Mouse (Mus musculus) small intestine, adult 2 months (tissue): Measurements from ENCODE around the gene H2al1j. TPM values are rescaled to one million over a fixed set of nuclear protein-coding genes. Genes with fewer than 3 reads are reported as not detected.
"Not testable (repeated sequence)": the region's sequence is repeated elsewhere in the genome, so short reads cannot be mapped to it uniquely, and the experiment has no call there.

Experiments
- H3K27ac ChIP-seq: fragments of 200-500 bp; 2 replicates; pipeline ENCODE4 v1.5.1; 2012; ENCODE audit warnings: low read depth, low read length, control low read depth, inconsistent platforms; ENCODE audit not compliant: insufficient read depth
- H3K27me3 ChIP-seq: fragments of 200-500 bp; 2 replicates; pipeline ENCODE4 v1.6.1; 2012; ENCODE audit warnings: mild to moderate bottlenecking, moderate library complexity, low read length, inconsistent platforms; ENCODE audit not compliant: control insufficient read depth, insufficient read depth
- H3K36me3 ChIP-seq: fragments of 200-500 bp; 2 replicates; pipeline ENCODE4 v1.6.1; 2012; ENCODE audit warnings: mild to moderate bottlenecking, low read length, control low read depth, inconsistent platforms; ENCODE audit not compliant: control insufficient read depth, insufficient read depth
- H3K4me1 ChIP-seq: fragments of 200-500 bp; 2 replicates; pipeline ENCODE4 v1.6.1; 2012; ENCODE audit warnings: low read length, inconsistent platforms, mixed read lengths; ENCODE audit not compliant: control insufficient read depth, insufficient read depth, insufficient read length
- H3K4me3 ChIP-seq: fragments of 200-500 bp; 2 replicates; pipeline ENCODE4 v1.5.1; 2012; ENCODE audit warnings: low read depth, mild to moderate bottlenecking, control low read depth, inconsistent platforms, low read length, moderate library complexity
- CTCF ChIP-seq: fragments of 200-500 bp; IDR thresholded peaks from 2 replicates; pipeline ENCODE4 v1.5.1; 2012; ENCODE audit warnings: low read depth, mild to moderate bottlenecking, control low read depth, inconsistent platforms, low read length, moderate library complexity, mixed read lengths; ENCODE audit not compliant: insufficient replicate concordance, insufficient read length; ENCODE audit errors: extremely low read depth
- POLR2A ChIP-seq: fragments of 200-500 bp; IDR thresholded peaks from 2 replicates; pipeline ENCODE4 v1.6.1; 2012; ENCODE audit warnings: low read depth, mild to moderate bottlenecking, control low read depth, inconsistent platforms, low read length, moderate library complexity
- WGBS: fragments of 180-500 bp; shearing (Covaris S2); methylation state at CpG from one replicate; pipeline ENCODE4 v1.1.7; 2018; 5-methylcytosine and 5-hydroxymethylcytosine counted together
- polyA plus RNA-seq: library from polyadenylated mRNA; depleted of rRNA; stranded (reverse); fragments of >200 nt; gene quantifications from 2 replicates; pipeline ENCODE4 v1.2.3, GENCODE M21; 2012; rRNA removed

H2al1j gene
- polyA plus RNA-seq, 1 experiment = not detected

GRCm38 (mm10) chrX:11321192-11321591 lies 6.4 kb upstream of the H2al1j start, which contains the start of gene H2al1h:
TSS of gene H2al1h (plus strand) at chrX:11321492.
- no CpG with 5 or more reads among the region's 6 CpGs for WGBS
- H3K27me3 ChIP-seq = not testable (repeated sequence)

GRCm38 (mm10) chrX:11324359-11324758 lies 3.3 kb upstream of the H2al1j start, which contains the start of gene H2al1i:
TSS of gene H2al1i (plus strand) at chrX:11324659.
- H3K27me3 ChIP-seq, H3K27ac ChIP-seq, H3K4me3 ChIP-seq, H3K4me1 ChIP-seq, H3K36me3 ChIP-seq: not testable (repeated sequence)
- WGBS = no CpG with 5 or more reads among the region's 5 CpGs

More at GRCm38 (mm10) chrX:11321192-11321591, 6.4 kb upstream of the H2al1j start, which contains the start of gene H2al1h:
- H3K36me3 ChIP-seq, H3K4me3 ChIP-seq, H3K27ac ChIP-seq, H3K4me1 ChIP-seq: not testable (repeated sequence)

DNA sequence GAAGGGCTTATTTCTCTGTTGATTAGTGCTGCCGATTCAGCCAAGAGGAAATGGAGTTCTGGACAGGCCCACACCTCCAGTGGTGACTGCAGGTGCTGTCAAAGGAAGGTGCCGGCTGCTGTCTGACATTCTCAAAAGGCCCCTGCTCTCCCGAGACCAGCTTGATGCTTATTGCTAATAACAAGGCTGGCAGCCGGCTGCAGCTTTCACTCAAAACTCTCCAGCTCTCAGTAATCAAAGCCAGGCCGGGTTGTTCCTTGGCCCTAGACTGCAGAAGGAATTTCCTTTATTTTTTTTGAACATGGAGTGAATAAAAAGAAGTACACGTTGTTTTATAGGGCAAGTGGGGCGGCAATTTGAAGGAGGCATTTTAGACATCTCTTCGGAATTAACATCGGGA lies 18.1 kb downstream of the H2al1j start:
- no peaks in the 10 kb centered on the region for H3K4me1 ChIP-seq
- 73% methylated on average over 9 of the region's 9 CpGs for WGBS
- no peak overlapping the region for H3K27ac ChIP-seq
- TF ChIP-seq CTCF (no peak), POLR2A (no peak)
- no peaks in the 10 kb centered on the region for H3K27me3 ChIP-seq
- no peak overlapping the region for H3K4me3 ChIP-seq
- no peaks in the 10 kb centered on the region for H3K36me3 ChIP-seq

DNA sequence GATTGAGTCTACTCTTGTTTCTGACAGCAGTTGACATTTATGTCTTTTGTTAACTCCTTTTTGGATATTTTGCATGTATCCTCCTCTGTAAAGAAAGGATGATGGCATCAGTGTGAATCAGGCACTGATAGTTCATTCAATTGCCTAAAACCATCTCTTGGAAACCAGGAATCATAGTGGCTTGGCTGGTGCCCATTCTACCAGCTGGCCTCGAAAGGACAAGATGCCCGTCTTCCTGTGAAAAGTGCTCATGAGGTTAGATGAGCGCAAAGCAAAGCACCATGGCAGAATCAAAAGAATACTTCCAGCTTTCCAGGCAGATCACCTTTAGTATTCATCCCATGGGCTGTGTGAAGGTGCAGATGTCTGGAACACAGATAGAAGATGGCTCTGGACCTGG lies 19.1 kb downstream of the H2al1j start:
- Histone ChIP-seq H3K4me3 (no peak overlapping the region), H3K36me3 (no peaks in the 10 kb centered on the region), H3K27me3 (no peaks in the 10 kb centered on the region), H3K27ac (no peak overlapping the region), H3K4me1 (no peaks in the 10 kb centered on the region)
- WGBS = 91% methylated on average over 3 of the region's 3 CpGs
- TF ChIP-seq CTCF = no peak
- TF ChIP-seq POLR2A = no peak

GRCm38 (mm10) chrX:11360823-11361222 lies 33.2 kb downstream of the H2al1j start:
- no peaks in the 10 kb centered on the region for H3K4me1 ChIP-seq
- H3K36me3 ChIP-seq = no peaks in the 10 kb centered on the region
- no peak overlapping the region for H3K4me3 ChIP-seq
- no peaks in the 10 kb centered on the region for H3K27me3 ChIP-seq
- TF ChIP-seq CTCF (no peak), POLR2A (no peak)
- H3K27ac ChIP-seq = no peak overlapping the region
- WGBS = 65% methylated on average over 6 of the region's 6 CpGs

GRCm38 (mm10) chrX:11361261-11361660 lies 33.6 kb downstream of the H2al1j start:
- H3K36me3 ChIP-seq = no peaks in the 10 kb centered on the region
- H3K4me3 ChIP-seq = no peak overlapping the region
- no peaks in the 10 kb centered on the region for H3K4me1 ChIP-seq
- TF ChIP-seq CTCF = no peak
- no peak overlapping the region for H3K27ac ChIP-seq
- 78% methylated on average over 2 of the region's 2 CpGs for WGBS
- H3K27me3 ChIP-seq = no peaks in the 10 kb centered on the region

- H3K36me3 ChIP-seq = no peaks in the 10 kb centered on the region
- H3K27me3 ChIP-seq = no peaks in the 10 kb centered on the region
- H3K27ac ChIP-seq = no peak overlapping the region
- no peak overlapping the region for H3K4me3 ChIP-seq
- no peaks in the 10 kb centered on the region for H3K4me1 ChIP-seq
- no peak for TF ChIP-seq CTCF
- no peak for TF ChIP-seq POLR2A
- 79% methylated on average over 6 of the region's 6 CpGs for WGBS
These were observed 36.3 kb downstream of the H2al1j start for GRCm38 (mm10) chrX:11363890-11364289.

DNA sequence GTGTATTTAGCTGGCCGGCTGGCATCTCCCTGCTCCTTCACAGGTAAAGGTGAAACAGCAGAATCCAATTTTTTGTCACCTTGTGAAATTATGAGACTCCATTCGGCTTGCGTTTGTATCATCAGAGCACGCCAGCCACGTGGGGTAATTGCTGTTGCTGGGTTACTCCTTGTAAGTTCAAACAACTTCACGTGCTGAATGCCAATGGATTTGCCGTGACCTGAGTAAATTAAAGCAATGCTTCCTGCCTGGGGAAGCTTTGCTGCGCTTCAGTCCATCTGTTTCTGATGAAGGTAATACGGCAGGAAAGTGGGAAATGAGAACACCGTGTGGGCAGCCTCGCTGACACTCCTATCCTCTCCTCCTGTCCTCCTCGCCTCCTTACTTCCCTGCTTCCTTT lies 37.5 kb downstream of the H2al1j start:
- no peaks in the 10 kb centered on the region for H3K36me3 ChIP-seq

More for the DNA sequence above, 37.5 kb downstream of the H2al1j start:
- no peaks in the 10 kb centered on the region for H3K4me1 ChIP-seq
- no peak overlapping the region for H3K4me3 ChIP-seq
- TF ChIP-seq POLR2A (no peak), CTCF (no peak)
- H3K27ac ChIP-seq = no peak overlapping the region
- no peaks in the 10 kb centered on the region for H3K27me3 ChIP-seq
- WGBS = 57% methylated on average over 12 of the region's 12 CpGs

Other genes starting within 250 kb of the H2al1j start
- not detected in 2 replicates for gene H2al1a, start 28.6 kb upstream of the H2al1j start, polyA plus RNA-seq
- gene H2al1b, start 25.4 kb upstream of the H2al1j start, polyA plus RNA-seq = not detected in 2 replicates
- gene H2al1c, start 22.2 kb upstream of the H2al1j start, polyA plus RNA-seq = not detected in 2 replicates
- not detected in 2 replicates for gene H2al1d, start 19.0 kb upstream of the H2al1j start, polyA plus RNA-seq
- not detected in 2 replicates for gene H2al1e, start 15.9 kb upstream of the H2al1j start, polyA plus RNA-seq
- not detected in 2 replicates for gene H2al1f, start 12.7 kb upstream of the H2al1j start, polyA plus RNA-seq
- not detected in 2 replicates for gene H2al1g, start 9.6 kb upstream of the H2al1j start, polyA plus RNA-seq
- gene H2al1h, start 6.3 kb upstream of the H2al1j start, polyA plus RNA-seq = not detected in 2 replicates
- gene H2al1i, start 3.2 kb upstream of the H2al1j start, polyA plus RNA-seq = not detected in 2 replicates